Mouse (Mus musculus): ENCODE measurements around the gene Hexdc. TPM values are rescaled to one million over a fixed set of nuclear protein-coding genes. Genes with fewer than 3 reads are reported as not detected.

The Hexdc gene
- polyA plus RNA-seq (2017; shearing (Covaris generic)), result 1 to 10 TPM; 2.3 to 3.1 TPM

DNA sequence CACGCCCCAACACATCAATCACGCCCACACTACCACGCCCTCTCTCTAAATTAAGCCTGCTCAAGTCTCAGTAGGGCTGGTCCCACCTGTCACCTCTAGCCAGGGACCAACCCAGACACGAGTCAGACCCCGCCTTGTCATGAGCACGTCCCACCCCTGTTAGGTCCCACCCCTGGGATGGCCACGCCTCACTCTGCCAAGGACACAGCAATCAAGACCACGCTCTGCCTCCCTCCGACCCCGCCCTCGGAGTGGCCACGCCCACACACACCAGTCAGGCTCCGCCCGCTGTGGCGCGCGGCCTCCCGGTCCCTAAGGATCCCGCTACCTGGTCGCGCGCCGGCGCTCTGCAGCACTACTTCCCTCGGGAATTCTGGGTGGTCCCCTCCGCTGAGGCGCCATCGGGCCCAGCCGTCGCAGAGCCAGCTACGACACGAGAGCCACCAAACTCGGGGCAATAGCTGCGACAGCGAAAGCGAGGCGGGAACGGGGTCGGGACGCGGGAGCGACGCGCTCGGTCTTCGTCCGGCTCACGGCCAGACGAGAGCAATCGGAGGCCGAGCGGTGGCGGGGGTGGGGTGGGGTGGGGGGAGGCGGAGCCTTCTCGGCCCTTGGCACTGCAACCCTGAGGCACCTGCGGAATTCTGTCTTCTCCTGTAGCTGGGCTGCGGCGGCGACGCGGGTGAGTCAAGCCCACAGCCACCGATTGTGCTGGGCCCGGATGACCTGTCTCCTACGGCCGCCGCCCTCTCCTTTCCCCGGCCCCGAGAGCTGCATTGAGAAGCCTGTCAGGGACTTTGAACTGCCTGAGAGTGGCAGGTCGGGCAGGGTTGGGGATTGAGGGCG lies at the start of gene Hexdc, which contains the start of gene Ogfod3:
Gene Hexdc, plus strand, starts transcription at position 273 of the 846 bp plus-strand sequence.
Gene Ogfod3, minus strand, starts transcription at position 551 of the 846 bp plus-strand sequence.
- ATAC-seq, result peak; percentile 88

DNA sequence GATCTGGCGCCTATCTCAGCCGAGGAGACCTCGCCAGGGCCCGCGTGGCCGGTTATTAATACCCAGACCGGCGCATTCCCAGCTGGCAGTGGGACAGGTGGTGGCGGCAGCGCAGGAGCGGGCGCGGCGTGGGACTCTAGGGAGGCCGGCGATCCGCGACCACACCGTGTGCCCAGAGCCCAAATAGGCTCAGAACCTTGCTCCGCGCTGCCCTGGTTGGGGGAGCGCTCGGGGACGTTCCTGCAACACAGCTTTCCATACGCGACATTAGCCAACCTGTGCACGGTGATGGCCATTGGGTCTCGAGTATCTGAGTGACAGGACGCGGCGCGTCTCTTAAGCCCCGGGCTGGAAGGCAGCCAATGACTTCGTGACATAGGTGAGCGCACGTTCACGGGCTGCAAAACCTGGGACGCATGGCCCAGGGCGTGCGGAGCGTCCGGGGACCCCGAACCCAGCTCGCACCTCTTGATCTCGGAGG lies 47.8 kb upstream of the Hexdc start:
- ATAC-seq, result no peak

DNA sequence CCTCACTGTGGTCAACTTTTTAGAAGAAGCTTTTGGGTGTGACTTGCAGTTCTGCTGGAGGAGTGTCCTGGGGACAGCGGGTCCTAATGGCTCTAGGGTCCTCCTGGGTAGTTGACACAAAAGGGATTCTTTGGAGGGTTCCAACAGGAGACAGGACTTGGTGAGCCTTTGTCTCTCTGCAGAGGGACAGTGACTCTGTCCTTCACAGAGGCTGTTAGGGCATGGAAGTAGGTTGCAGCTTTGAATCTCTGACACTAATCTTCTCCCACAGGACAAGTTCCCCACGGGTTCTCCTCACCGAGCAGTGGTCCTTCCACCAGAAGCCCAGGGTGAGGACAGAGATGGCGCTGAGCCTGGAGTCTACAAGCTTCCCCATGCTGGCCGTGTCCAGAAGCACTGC lies 44.3 kb upstream of the Hexdc start, which contains the start of gene Uts2r:
Gene Uts2r, plus strand, starts transcription at position 301 of the 400 bp plus-strand sequence.
- no peak for ATAC-seq

DNA sequence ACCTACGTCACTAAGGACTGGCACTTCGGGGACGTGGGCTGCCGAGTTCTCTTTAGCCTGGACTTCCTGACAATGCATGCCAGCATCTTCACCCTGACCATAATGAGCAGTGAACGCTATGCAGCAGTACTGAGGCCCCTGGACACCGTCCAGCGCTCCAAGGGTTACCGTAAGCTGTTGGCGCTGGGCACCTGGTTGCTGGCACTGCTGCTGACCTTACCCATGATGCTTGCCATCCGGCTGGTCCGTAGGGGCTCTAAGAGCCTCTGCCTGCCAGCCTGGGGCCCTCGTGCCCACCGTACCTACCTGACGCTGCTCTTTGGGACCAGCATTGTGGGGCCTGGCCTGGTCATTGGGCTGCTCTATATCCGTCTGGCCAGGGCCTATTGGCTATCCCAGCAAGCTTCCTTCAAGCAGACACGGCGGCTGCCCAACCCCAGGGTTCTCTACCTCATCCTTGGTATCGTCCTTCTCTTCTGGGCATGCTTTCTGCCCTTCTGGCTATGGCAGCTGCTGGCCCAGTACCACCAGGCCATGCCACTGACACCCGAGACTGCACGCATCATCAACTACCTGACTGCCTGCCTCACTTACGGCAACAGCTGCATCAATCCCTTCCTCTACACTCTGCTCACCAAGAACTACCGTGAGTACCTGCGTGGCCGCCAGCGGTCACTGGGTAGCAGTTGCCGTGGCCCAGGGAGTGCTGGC lies 43.4 kb upstream of the Hexdc start:
- ATAC-seq, result no peak

DNA sequence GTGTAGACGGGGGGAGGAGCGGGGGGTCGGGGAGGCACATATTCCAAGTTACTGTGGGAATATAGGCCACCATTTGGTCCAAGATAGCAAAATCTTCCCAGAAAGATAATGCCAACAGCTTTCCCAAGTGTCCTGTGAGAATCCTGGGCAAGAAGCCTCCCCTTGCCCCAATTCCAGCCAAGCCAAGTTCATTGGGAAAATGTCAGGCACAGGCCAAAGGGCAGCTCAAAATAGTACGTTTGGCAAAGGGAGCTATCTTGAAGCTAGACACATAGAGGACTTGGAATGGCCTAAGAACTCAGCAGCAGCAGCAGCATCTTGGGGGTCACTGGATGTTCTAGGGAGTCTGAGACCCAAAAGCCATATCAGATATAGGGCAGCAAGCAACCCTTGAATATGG lies 40.5 kb upstream of the Hexdc start:
- ATAC-seq, result no peak

DNA sequence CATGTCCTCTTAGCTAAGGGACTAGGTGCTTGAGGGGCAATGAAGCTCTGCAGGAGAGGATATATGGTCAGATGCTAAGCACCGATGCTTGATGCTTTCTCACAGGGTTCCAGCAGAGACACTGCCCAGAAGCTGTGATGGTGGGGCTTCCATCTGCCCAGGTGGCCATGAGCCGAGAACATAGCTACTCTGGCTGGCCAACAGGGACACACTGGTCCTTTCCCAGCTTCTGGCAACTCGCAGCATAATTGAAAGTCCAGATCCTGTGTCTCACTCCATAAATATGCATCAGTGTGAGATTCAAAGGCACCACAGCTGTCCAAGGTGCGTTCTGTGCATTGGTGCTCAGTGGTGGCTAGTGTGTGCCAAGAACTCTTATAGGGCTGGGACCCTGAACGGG lies 31.0 kb upstream of the Hexdc start:
- no peak for ATAC-seq

DNA sequence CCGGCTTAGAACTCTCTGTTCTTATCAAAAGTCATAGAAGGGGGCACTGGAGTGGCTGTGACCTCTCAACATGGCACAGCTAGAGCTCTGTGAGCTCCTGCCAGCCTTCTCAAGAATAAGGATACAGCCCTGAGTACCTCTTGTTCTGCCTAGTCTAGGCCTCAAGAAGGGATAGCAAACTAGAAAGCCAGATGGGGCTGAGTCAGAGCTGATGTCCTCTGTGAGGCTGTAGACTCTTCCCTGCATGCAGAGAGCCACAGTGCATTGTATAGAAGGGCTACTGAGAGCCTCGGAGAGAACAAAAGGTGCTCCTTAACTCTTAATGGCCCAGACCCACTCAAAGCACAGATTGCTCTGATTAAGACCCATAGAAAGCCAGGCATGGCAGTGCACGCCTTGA lies 30.0 kb upstream of the Hexdc start:
- ATAC-seq, result no peak

DNA sequence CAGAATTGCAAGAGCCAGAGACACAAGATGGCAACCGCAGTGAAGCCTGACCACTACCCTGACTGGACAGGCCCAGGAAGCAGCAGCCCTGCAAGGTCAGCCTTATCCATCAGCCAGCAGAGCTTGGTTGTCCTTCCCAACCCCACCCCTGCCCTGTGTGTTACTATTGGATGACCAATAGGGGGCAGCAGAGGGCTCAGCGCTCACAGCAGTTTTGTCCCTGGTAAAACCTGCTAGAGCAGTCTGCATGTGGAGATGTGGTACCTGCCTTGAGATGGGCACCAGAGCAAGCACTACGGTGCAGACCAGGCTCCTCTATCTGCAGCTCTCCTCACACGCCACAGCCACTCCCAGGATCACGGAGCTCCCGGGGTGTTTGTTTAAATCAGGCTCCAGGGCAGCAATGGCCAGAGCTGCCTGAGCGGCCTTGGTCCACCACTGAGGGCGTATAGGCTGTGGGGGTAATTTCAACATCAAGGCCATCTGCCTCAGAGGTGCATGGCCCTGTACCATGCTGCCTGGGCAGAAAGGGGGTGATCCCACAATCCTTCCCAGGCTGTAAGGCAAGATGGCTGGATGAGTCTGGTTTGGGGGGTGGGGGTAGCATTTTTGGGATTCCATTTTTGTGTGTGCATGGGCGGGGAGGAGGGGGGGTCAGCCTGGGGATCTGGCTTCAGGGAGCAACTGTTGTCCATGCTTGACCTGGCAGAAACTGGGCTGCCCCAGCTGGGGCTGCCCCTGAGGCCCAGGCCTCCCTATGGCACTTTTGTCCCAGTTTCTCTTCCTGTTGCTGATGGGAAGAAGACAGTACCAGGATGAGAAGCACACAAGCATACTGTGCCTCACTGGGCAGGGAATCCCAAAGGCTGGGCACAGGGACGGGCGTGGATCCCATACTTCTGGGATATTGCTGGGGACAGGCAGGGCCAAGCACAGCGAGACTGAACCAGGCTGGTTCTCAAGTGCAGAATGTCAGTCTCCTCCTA lies 27.7 kb upstream of the Hexdc start:
- ATAC-seq, result no peak

DNA sequence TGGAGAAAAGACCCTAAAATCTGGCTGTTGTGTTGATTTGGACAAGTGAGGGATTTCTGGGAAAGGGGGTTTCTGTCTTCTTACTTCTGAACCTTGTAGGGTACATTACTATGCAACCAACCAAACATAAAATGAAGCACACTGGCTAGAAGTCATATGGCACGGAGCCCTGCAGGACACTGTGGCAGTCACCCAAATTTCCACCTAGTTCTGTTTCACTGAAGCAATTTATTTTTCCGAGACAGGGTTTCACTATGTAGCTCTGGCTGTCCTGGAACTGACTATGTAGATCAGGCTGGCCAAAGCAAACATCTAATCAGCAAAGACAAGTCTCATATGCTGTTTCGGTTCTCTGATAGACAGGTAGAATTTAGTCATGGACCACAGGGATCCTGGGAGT lies 14.6 kb upstream of the Hexdc start:
- ATAC-seq, result no peak

DNA sequence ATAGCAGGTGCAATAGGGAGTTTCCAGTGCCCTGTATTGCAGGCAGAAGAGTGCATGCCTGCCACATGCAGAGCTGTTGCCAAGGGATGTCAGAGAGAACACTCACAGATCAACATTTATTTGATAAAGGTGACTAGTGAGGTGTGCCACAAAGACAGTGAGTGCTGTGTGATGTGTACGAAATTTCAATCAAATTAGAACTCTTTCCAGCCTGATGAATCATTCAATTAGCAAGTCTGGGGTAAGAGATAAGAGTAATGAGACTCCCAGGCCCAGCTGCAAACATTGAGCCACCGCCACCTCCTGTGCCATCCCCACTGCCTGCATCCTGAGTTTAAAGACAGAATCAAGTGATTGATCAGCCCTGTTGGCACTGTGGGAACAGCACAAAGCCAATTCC lies 11.5 kb upstream of the Hexdc start:
- ATAC-seq, result no peak

DNA sequence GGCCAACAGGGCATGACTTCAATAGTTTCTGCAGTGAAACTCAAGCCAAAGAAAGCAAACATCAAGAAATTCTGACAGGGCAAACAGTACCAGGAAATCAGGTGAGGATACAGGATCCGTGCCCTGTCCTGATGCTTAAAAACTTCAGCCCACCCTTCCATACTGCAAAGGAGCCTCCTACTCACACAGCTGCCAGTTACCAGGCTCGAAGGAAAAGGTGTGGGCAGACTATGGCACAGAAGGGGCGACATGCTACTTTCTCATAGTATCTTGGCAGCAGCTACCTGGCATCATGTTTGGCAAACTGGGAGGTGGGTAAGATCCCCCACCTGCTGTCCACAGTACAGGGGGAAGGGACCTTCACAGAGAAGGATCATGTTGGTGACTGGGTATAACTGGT lies 10.8 kb upstream of the Hexdc start:
- ATAC-seq, result no peak

DNA sequence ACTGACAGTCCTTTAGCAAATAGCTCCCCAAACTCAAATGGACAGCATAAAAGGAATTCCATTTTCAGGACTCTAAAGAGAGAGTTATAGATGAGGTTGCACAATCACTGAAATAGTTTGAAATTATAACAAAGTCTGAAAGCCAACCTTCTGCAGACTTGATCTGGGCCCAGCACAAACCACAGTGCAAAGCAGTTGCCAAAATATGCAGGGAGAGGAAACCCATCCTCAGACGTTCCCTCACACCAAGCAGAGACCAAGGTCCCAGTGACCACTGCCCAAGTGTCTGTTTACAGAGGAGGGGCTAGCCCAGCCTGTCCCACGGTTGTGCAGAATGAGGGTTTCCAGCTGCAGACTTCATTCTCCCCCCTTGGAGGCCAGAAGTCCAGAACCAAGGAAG lies 5.6 kb upstream of the Hexdc start:
- ATAC-seq, result no peak

DNA sequence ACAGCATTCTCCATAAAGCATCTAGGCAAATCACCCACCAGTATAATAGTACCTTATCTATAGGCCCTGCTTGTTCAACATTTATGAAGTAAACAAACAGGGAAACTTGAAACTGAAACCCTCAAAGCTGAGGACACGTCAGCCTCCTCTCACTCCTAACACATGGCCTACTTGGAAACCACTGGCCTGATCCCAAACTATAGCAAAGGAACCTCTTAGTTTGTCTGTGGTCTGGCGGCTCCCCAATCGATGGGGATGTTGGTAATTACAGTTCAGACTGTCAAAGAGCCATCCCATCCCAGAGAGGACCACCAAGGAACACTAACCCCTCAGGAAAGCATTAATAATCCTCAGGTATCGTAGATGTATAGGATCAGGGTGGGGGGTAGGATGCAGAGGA lies 4.4 kb upstream of the Hexdc start:
- ATAC-seq, result no peak

DNA sequence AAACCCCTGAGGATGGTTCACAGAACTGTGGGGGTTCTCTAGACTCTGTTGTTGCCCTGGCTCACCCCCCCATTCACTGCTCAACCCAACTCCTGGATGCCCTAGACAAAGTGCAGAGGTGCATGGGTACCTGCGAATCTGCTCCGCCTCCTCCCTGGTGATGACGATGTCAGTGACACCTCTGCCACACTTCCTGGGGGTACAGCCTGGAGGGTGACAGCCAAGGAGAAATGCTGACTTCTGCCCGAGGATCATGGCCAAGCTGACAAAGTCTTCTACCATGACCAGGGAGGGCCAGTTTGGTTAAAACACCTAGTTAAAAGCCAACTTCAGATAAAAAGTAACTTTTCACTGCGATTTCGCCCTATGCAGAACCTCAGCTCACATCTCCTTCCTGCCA lies 3.5 kb upstream of the Hexdc start:
- no peak for ATAC-seq

DNA sequence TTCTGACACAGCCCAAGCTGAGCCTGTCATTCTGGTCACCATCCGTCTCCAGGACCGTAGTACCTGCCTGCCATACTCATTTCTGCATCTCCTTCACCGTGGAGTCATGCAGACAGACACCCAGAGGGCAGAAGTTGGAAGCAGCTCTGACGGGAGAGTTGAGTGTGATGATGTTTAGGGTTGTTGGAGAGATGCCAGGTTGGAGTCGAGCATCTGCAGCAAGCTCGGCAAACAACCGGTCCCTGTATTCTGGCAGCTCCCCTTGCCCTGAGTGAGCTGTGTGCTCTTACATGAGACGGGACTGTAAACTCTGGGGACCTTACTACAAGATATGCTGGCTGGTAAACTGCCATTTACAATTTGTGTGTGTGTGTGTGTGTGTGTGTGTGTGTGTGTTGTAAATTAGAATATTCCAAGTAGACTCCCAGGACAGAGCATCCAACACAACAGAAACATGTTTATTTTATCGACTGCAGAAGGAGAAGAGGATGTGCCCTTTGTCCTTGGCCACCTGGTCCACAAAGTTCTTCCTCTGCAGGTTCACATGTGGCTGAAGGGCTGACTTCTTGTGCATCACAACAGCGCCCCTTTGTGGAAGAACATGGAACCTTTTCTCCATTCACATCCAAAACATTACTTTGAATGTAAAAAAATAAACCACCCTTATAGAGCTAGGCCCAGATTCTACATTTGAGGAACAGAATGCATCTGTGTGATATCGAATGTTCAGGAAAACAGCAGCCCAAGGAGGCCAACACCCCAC lies 2.6 kb upstream of the Hexdc start:
- ATAC-seq, result no peak

DNA sequence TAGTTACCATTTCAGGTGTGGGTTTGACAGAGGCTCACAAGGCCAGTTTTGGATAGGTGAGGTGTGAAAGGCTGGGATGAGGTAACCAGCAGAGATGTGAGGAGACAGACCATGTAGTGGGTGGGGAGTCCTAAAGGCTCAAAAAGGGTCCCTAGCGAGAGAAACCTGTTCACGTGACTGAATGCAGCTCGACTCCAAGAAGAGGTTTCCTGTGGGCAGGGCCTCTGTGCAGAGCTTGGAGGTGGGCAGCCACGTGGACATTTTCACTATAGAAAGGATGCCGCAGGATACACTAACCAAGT lies 423 bp upstream of the Hexdc start:
- no peak for ATAC-seq

DNA sequence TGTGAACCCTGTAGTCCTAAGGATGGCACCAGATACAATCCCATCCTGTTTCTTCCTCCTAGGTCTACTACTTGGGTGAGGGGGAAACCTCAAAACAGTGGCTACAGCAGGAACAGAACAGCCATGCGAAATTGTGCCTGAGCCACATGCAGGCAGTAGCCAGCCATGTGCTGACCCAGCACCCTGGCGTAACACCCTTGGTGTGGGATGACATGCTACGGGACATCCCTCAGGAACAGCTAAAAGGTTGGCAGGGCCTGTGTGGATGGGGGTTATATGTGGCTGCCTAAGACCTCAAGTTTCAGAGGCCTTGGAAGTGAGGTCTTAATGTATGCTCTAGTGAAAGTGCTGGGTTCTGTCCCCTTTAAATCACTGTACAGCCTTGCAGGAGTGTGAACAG lies 12.6 kb downstream of the Hexdc start:
- ATAC-seq, result no peak

DNA sequence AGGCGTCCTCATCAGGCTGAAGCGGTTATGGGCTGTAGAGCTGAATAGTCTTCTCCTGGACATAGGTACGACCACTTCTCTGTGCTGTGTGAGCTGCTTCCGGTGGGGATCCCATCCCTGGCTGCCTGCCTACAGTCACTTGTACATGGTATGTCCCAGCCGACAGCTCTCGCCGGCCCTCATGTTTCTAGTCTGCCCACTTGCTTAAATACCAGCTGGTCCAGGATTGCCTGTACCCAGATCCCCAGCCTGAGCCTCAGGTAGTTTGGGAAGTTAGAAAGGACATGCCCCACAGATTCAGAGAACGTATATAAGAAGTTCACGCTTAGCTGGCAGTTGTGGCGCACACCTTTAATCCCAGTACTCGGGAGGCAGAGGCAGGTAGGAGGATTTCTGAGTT lies 15.5 kb downstream of the Hexdc start:
- no peak for ATAC-seq

DNA sequence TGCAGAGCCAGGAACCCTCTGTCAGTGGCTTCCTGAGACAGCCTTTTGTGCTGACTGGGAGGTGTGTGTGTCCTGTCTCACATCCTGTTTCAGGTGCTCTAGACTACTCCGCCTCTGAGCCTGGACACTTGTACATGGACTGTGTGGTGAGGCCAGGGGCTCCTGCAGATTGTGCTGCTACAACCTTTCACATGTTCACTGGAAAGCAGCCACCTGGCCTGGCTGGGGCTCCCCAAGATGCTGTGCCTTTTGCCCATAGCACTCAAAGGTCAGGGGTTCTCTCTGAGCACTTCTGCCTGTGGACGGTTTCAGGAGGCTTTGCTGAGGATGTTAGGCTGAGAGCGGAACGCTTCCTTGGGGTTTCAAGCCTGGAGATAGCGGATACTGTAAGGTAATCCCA lies 16.5 kb downstream of the Hexdc start:
- ATAC-seq, result no peak

DNA sequence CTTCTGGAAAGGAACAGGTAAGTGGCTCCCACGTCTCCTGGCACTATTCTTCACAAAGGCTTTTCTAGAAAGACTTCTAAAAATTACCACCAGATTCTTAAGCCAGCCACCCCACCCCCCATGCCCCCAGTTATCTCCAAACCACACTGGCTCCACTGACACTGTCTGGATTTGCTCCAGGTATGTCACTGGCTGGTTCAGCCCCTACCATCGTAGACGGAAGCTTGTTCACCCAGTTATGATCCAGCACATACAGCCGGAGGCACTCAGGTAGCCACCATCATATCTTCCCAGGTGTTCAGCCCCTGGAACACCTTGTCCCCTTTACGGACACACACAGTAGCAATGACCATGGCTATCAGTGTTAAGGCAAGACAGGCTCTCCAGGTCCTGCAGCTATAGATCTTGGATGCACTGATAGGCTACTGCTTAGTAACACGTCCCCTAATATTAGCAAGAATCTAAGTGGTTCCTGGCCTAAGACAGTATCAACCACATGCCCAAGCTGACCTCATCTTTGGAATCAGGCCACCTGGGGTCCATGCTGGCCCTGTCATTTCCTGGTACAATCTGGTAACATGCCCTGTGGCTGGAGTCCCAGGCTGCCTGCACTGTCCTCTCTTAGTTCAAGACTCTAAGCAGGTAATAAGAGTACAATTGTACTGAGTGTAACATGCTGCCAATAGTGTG lies 17.2 kb downstream of the Hexdc start:
- ATAC-seq, result no peak
